Mouse (Mus musculus): ENCODE data around the gene Zbtb9. TPM values are rescaled to one million over a fixed set of nuclear protein-coding genes. Genes with fewer than 3 reads are reported as not detected.
"Not testable (repeated sequence)": the region's sequence is repeated elsewhere in the genome, so short reads cannot be mapped to it uniquely, and the experiment has no call there.

The Zbtb9 gene
- 16.3 and 16.9 TPM in 2 replicates for polyA plus RNA-seq (2015; fragmentation: Nextera tagmentation; extraction: Ambion mirVana)

- H3K27ac ChIP-seq: peak within 1 kb of the TSS; percentile 94
- H3K27me3 ChIP-seq: no peaks in the 10 kb centered on the region
- ATAC-seq (ENCODE audit: borderline replicate concordance, extremely low read depth, low FRiP score, low TSS enrichment): peak; percentile 99
- H3K36me3 ChIP-seq: peaks cover 31% of the 10 kb centered on the region
- H3K4me3 ChIP-seq: peak within 1 kb of the TSS; percentile 97
- WGBS: under 1% methylated on average over 74 of the region's 75 CpGs
- peaks cover 39% of the 10 kb centered on the region for H3K4me1 ChIP-seq
- peak within 1 kb of the TSS; percentile 86 for H3K4me2 ChIP-seq
- H3K9ac ChIP-seq: peak within 1 kb of the TSS; percentile 85
- H3K9me3 ChIP-seq: no peaks in the 10 kb centered on the region
These were observed at the start of gene Zbtb9 for GRCm38 (mm10) chr17:26972703-26973574. Gene Zbtb9, plus strand, starts transcription at chr17:26973167.

GRCm38 (mm10) chr17:26925414-26925813, 47.6 kb upstream of the Zbtb9 start:
- not testable (repeated sequence) for H3K9me3 ChIP-seq; H3K4me1 ChIP-seq; H3K4me3 ChIP-seq; H3K27me3 ChIP-seq; ATAC-seq (ENCODE audit: borderline replicate concordance, extremely low read depth, low FRiP score, low TSS enrichment); H3K9ac ChIP-seq; H3K27ac ChIP-seq; H3K4me2 ChIP-seq
- H3K36me3 ChIP-seq: peaks cover 51% of the 10 kb centered on the region
- WGBS: 95% methylated on average over 9 of the region's 9 CpGs

- 0 out of 2 replicates have a peak, but pooled peaks have one; percentile 3 for ATAC-seq (ENCODE audit: borderline replicate concordance, extremely low read depth, low FRiP score, low TSS enrichment)
- 62% methylated on average over 7 of the region's 7 CpGs for WGBS
- not testable (repeated sequence) for H3K4me2 ChIP-seq, H3K4me3 ChIP-seq, H3K27ac ChIP-seq, H3K9ac ChIP-seq, H3K9me3 ChIP-seq, H3K27me3 ChIP-seq
- Histone ChIP-seq H3K36me3 (peaks cover 47% of the 10 kb centered on the region), H3K4me1 (peaks cover 15% of the 10 kb centered on the region)
These were observed 41.2 kb upstream of the Zbtb9 start for GRCm38 (mm10) chr17:26931795-26932194.

GRCm38 (mm10) chr17:26932839-26933398, 40.0 kb upstream of the Zbtb9 start, which contains the start of gene Phf1:
Gene Phf1, plus strand, starts transcription at chr17:26933052.
- Histone ChIP-seq H3K9ac (peak within 1 kb of the TSS; percentile 62), H3K9me3 (no peaks in the 10 kb centered on the region), H3K4me3 (peak within 1 kb of the TSS; percentile 57), H3K36me3 (peaks cover 41% of the 10 kb centered on the region), H3K27me3 (no peaks in the 10 kb centered on the region), H3K4me1 (peaks cover 23% of the 10 kb centered on the region), H3K27ac (peak within 1 kb of the TSS; percentile 89), H3K4me2 (peak within 1 kb of the TSS; percentile 86)
- WGBS: under 1% methylated on average over 42 of the region's 43 CpGs
- peak; percentile 91 for ATAC-seq (ENCODE audit: borderline replicate concordance, extremely low read depth, low FRiP score, low TSS enrichment)

- peak overlapping the region; percentile 57 for H3K4me3 ChIP-seq
- peak overlapping the region; percentile 86 for H3K4me2 ChIP-seq
- peaks cover 40% of the 10 kb centered on the region for H3K36me3 ChIP-seq
- H3K4me1 ChIP-seq: peaks cover 28% of the 10 kb centered on the region
- H3K9ac ChIP-seq: peak overlapping the region; percentile 62
- no peaks in the 10 kb centered on the region for H3K9me3 ChIP-seq
- no peaks in the 10 kb centered on the region for H3K27me3 ChIP-seq
- peak; percentile 20; the same call in 1 of the 2 replicates for ATAC-seq (ENCODE audit: borderline replicate concordance, extremely low read depth, low FRiP score, low TSS enrichment)
- peak overlapping the region; percentile 89 for H3K27ac ChIP-seq
- WGBS: 4% methylated on average over 13 of the region's 13 CpGs
These were observed 39.5 kb upstream of the Zbtb9 start for GRCm38 (mm10) chr17:26933419-26933818.

GRCm38 (mm10) chr17:26933885-26934827, 38.8 kb upstream of the Zbtb9 start:
- peaks cover 36% of the 10 kb centered on the region for H3K36me3 ChIP-seq
- 75% methylated on average over 16 of the region's 16 CpGs for WGBS

GRCm38 (mm10) chr17:26935027-26935426, 37.9 kb upstream of the Zbtb9 start:
- Histone ChIP-seq H3K4me3 (no peak overlapping the region), H3K36me3 (peaks cover 28% of the 10 kb centered on the region), H3K4me2 (no peak overlapping the region), H3K9ac (no peak overlapping the region), H3K27ac (no peak overlapping the region), H3K9me3 (no peaks in the 10 kb centered on the region), H3K27me3 (no peaks in the 10 kb centered on the region), H3K4me1 (peaks cover 35% of the 10 kb centered on the region)
- 90% methylated on average over 9 of the region's 9 CpGs for WGBS
- no peak for ATAC-seq (ENCODE audit: borderline replicate concordance, extremely low read depth, low FRiP score, low TSS enrichment)

More at GRCm38 (mm10) chr17:26933885-26934827, 38.8 kb upstream of the Zbtb9 start:
- ATAC-seq (ENCODE audit: borderline replicate concordance, extremely low read depth, low FRiP score, low TSS enrichment): no peak
- H3K27ac ChIP-seq: no peak overlapping the region
- no peaks in the 10 kb centered on the region for H3K9me3 ChIP-seq
- H3K4me3 ChIP-seq: peak overlapping the region; percentile 57
- peak overlapping the region; percentile 86 for H3K4me2 ChIP-seq
- H3K27me3 ChIP-seq: no peaks in the 10 kb centered on the region
- H3K9ac ChIP-seq: peak overlapping the region; percentile 62
- peaks cover 33% of the 10 kb centered on the region for H3K4me1 ChIP-seq

GRCm38 (mm10) chr17:26936453-26936852, 36.5 kb upstream of the Zbtb9 start:
- no peaks in the 10 kb centered on the region for H3K9me3 ChIP-seq
- no peak for ATAC-seq (ENCODE audit: borderline replicate concordance, extremely low read depth, low FRiP score, low TSS enrichment)
- no peak overlapping the region for H3K9ac ChIP-seq
- 78% methylated on average over 12 of the region's 12 CpGs for WGBS
- H3K27ac ChIP-seq: no peak overlapping the region
- no peak overlapping the region for H3K4me3 ChIP-seq
- no peak overlapping the region for H3K4me2 ChIP-seq
- H3K4me1 ChIP-seq: peaks cover 46% of the 10 kb centered on the region
- peaks cover 20% of the 10 kb centered on the region for H3K36me3 ChIP-seq
- H3K27me3 ChIP-seq: no peaks in the 10 kb centered on the region

GRCm38 (mm10) chr17:26936921-26937695, 35.9 kb upstream of the Zbtb9 start:
- Histone ChIP-seq H3K27ac (no peak overlapping the region), H3K27me3 (no peaks in the 10 kb centered on the region), H3K36me3 (peaks cover 20% of the 10 kb centered on the region), H3K9me3 (no peaks in the 10 kb centered on the region), H3K4me1 (peaks cover 46% of the 10 kb centered on the region), H3K9ac (no peak overlapping the region), H3K4me2 (peak overlapping the region; percentile 95), H3K4me3 (no peak overlapping the region)
- no peak for ATAC-seq (ENCODE audit: borderline replicate concordance, extremely low read depth, low FRiP score, low TSS enrichment)
- WGBS: 77% methylated on average over 15 of the region's 15 CpGs

GRCm38 (mm10) chr17:26937883-26938695, 34.9 kb upstream of the Zbtb9 start:
- no peak for ATAC-seq (ENCODE audit: borderline replicate concordance, extremely low read depth, low FRiP score, low TSS enrichment)
- 41% methylated on average over 16 of the region's 16 CpGs for WGBS
- Histone ChIP-seq H3K27me3 (no peaks in the 10 kb centered on the region), H3K36me3 (peaks cover 20% of the 10 kb centered on the region), H3K4me3 (peak overlapping the region; percentile 82), H3K9me3 (no peaks in the 10 kb centered on the region), H3K9ac (peak overlapping the region; percentile 70), H3K27ac (peak overlapping the region; percentile 92), H3K4me1 (peaks cover 40% of the 10 kb centered on the region), H3K4me2 (peak overlapping the region; percentile 95)
